Mouse (Mus musculus) embryonic facial prominence, embryonic 14.5 days (tissue): Measurements from ENCODE around the gene Mlxip. TPM values are rescaled to one million over a fixed set of nuclear protein-coding genes. Genes with fewer than 3 reads are reported as not detected.

Experiments
- ATAC-seq: fragments of 200-750 bp; cut with Nextera tagmentation; 2 replicates; pipeline ENCODE4 v1.8.0; 2017; ENCODE audit warnings: low read depth, moderate number of reproducible peaks, moderate TSS enrichment
- DNase-seq: peaks from one replicate; pipeline ENCODE4 v3.0.0-alpha.2; 2015; ENCODE audit warnings: low spot score
- H3K27ac ChIP-seq: fragments of 300-500 bp; sonication (generic); replicated peaks from 2 replicates; pipeline ENCODE4 v1.5.1; 2014; ENCODE audit warnings: low read depth, mild to moderate bottlenecking, low read length, moderate library complexity
- H3K27me3 ChIP-seq: fragments of 300-500 bp; sonication (generic); replicated peaks from 2 replicates; pipeline ENCODE4 v1.6.1; 2014; ENCODE audit warnings: low read length; ENCODE audit not compliant: control insufficient read depth, insufficient read depth
- H3K36me3 ChIP-seq: fragments of 300-500 bp; sonication (generic); 2 replicates; pipeline ENCODE4 v1.6.1; 2014; ENCODE audit warnings: low read length, mixed read lengths; ENCODE audit not compliant: control insufficient read depth, insufficient read depth
- H3K4me1 ChIP-seq: fragments of 300-500 bp; sonication (generic); 2 replicates; pipeline ENCODE4 v1.6.1; 2014; ENCODE audit warnings: antibody characterized with exemption, low read length; ENCODE audit not compliant: control insufficient read depth, insufficient read depth
- H3K4me2 ChIP-seq: fragments of 300-500 bp; sonication (generic); 2 replicates; pipeline ENCODE4 v1.6.1; 2014; ENCODE audit warnings: low read depth, mild to moderate bottlenecking, low read length, moderate library complexity, mixed read lengths
- H3K4me3 ChIP-seq: fragments of 300-500 bp; sonication (generic); 2 replicates; pipeline ENCODE4 v1.5.1; 2014; ENCODE audit warnings: low read depth, mild to moderate bottlenecking, low read length
- H3K9ac ChIP-seq: fragments of 300-500 bp; sonication (generic); 2 replicates; pipeline ENCODE4 v1.6.1; 2014; ENCODE audit warnings: low read depth, mild to moderate bottlenecking, low read length, moderate library complexity, mixed read lengths
- H3K9me3 ChIP-seq: fragments of 300-500 bp; sonication (generic); 2 replicates; pipeline ENCODE4 v1.6.1; 2016; ENCODE audit warnings: low read length; ENCODE audit not compliant: control insufficient read depth
- WGBS: fragments of 180-500 bp; shearing (Covaris S2); extraction: QIAGEN DNeasy Blood & Tissue Kit; methylation state at CpG from one replicate; pipeline ENCODE4 v1.1.7; 2014; 5-methylcytosine and 5-hydroxymethylcytosine counted together
- polyA plus RNA-seq: library from polyadenylated mRNA; unstranded; fragments of >200 nt; fragmentation: Nextera tagmentation; extraction: Ambion mirVana; gene quantifications from 2 replicates; pipeline ENCODE4 v1.2.1, GENCODE M21; 2014

The Mlxip gene
- polyA plus RNA-seq, 1 experiment from 2014 or later = 17.7 TPM

DNA sequence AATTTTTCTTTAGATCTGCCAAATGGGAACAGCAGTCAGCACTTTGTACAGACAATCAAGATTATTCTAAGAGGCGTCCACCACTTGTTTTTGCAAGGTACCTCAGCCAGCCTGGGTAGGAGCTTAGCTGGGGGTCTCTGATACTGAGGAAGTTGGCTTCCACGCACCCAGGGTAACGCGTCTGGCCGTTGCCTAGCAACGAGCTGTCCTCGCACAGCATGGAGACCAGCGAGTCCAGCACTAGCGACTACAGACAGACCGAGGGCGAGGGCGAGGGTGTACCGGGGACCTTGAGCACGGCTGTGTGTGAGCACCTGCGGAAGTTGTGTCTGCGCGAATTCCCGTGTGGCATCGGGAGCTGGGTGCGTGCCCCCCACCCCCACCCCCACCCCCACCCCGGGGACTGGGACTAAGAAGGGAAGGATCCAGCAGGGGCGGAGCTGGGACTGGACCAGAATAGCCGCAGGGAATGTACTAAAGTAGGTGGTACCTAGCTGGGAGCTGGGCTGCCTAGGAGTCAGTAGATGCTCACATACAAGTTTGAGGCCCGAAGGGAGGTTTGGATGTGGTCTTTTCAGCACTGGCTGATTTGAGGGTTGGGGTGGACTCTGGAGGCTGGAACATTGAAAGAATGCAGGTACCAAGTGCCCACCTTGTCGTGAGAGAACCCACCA, 94.7 kb downstream of the Mlxip start, which contains the start of the genes Lrrc43 and Il31:
Gene Lrrc43, plus strand, starts transcription at position 194 of the 674 bp plus-strand sequence.
Gene Il31, minus strand, starts transcription at position 378 of the 674 bp plus-strand sequence.
- no peak within 1 kb of the TSS for H3K27ac ChIP-seq
- H3K4me3 ChIP-seq = no peak within 1 kb of the TSS
- ATAC-seq (0 out of 2 replicates have a peak, but pooled peaks have one; percentile 55), DNase-seq (peak; percentile 67)
- no peaks in the 10 kb centered on the region for H3K36me3 ChIP-seq
- H3K9me3 ChIP-seq = no peaks in the 10 kb centered on the region
- H3K27me3 ChIP-seq = no peaks in the 10 kb centered on the region
- H3K4me2 ChIP-seq = peak within 1 kb of the TSS; percentile 47
- no peaks in the 10 kb centered on the region; the same call in 1 of the 2 replicates for H3K4me1 ChIP-seq
- no peak within 1 kb of the TSS for H3K9ac ChIP-seq
- WGBS = 10% methylated on average over 25 of the region's 25 CpGs

DNA sequence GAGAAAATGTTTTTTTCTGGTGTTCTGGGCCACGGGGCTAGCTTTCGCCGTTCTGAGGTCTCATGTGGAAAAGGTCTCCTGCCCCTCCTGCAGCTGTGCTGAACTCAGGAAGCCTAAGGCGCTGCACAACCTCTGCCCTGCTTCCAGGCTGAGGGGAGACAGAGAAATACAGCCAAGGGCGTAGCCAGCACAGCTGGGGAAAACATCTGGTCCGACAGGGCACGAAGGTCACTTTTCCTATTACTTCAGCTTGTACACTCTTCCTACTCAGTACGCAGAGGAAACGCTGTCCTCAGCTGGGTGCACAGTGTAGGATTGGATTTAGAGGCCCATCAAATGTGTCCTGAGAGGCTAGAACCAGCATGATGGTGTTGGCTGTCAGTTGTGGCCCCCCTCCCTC, 95.3 kb downstream of the Mlxip start:
- DNase-seq (no peak), ATAC-seq (no peak)
- Histone ChIP-seq H3K36me3 (no peaks in the 10 kb centered on the region), H3K4me3 (no peak overlapping the region), H3K27me3 (no peaks in the 10 kb centered on the region), H3K27ac (no peak overlapping the region), H3K9me3 (no peaks in the 10 kb centered on the region), H3K9ac (no peak overlapping the region), H3K4me1 (no peaks in the 10 kb centered on the region; the same call in 1 of the 2 replicates), H3K4me2 (no peak overlapping the region)
- WGBS = 41% methylated on average over 9 of the region's 9 CpGs

DNA sequence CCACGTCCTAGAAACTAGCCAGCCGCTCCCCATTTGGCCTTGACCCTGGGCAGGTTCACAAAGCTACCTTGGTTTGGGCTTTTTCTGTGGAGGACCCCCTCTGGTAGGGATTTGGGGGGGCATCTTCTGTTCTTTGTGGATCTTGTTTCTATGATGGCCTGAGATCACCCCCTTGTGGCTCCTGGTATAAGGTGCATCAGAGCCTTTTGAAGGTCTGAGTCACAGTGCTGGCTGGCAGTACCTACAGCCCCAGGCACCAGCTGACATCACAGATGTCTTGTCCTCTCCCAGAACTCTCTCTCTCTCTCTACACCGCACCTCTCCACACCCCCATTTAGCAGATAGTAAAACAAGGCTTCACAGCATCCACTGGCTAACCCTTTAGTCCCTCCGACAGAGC, 105.1 kb downstream of the Mlxip start:
- no peak for ATAC-seq
- H3K4me1 ChIP-seq = peaks cover 7% of the 10 kb centered on the region
- H3K27me3 ChIP-seq = no peaks in the 10 kb centered on the region
- 49% methylated on average over 4 of the region's 4 CpGs for WGBS
- no peaks in the 10 kb centered on the region for H3K36me3 ChIP-seq
- H3K9me3 ChIP-seq = no peaks in the 10 kb centered on the region
- H3K4me3 ChIP-seq = no peak overlapping the region
- no peak overlapping the region for H3K4me2 ChIP-seq
- no peak overlapping the region for H3K27ac ChIP-seq
- peak; percentile 17 for DNase-seq
- H3K9ac ChIP-seq = no peak overlapping the region

DNA sequence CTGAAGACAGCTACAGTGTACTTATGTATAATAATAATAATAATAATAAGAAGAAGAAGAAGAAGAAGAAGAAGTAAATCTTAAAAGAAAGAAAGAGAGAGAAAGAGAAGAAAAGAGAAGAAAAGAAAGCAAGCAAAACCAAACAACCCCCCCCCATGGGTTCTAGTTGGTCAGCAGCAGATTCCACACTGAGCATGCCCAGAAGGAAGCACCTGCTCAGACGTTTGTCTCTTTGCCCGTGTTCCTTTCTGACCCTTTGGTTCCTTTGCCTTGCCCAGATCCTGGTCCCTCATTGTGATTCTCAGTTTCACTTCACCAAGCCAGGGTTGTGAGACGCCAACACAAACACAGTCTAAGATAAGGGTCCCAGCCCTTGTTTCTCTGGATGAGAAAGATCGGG, 107.4 kb downstream of the Mlxip start:
- DNase-seq (no peak), ATAC-seq (no peak)
- Histone ChIP-seq H3K27me3 (0 out of 2 replicates have a peak, but pooled peaks cover 4% of the 10 kb centered on the region), H3K36me3 (no peaks in the 10 kb centered on the region), H3K9ac (no peak overlapping the region), H3K4me1 (peaks cover 7% of the 10 kb centered on the region), H3K4me3 (no peak overlapping the region), H3K9me3 (no peaks in the 10 kb centered on the region), H3K27ac (no peak overlapping the region), H3K4me2 (no peak overlapping the region)
- 72% methylated on average over 4 of the region's 4 CpGs for WGBS

Other genes starting within 250 kb of the Mlxip start
- 49.5 and 58.1 TPM in 2 replicates for gene Psmd9, start 225.4 kb upstream of the Mlxip start, polyA plus RNA-seq
- gene Hpd, start 212.1 kb upstream of the Mlxip start, polyA plus RNA-seq = not detected in 2 replicates
- gene Wdr66, start 142.7 kb upstream of the Mlxip start, polyA plus RNA-seq = 2.5 and 3.2 TPM in 2 replicates
- gene Bcl7a, start 51.0 kb upstream of the Mlxip start, polyA plus RNA-seq = 19.1 and 19.7 TPM in 2 replicates
- gene Lrrc43, start 94.5 kb downstream of the Mlxip start, polyA plus RNA-seq = 0.20 and 0.61 TPM in 2 replicates
- not detected in 2 replicates for gene Il31, start 94.7 kb downstream of the Mlxip start, polyA plus RNA-seq
- gene B3gnt4, start 115.7 kb downstream of the Mlxip start, polyA plus RNA-seq = 0.45 and 0.86 TPM in 2 replicates
- gene Diablo, start 129.4 kb downstream of the Mlxip start, polyA plus RNA-seq = 106 and 118 TPM in 2 replicates
- 4.5 and 6.0 TPM in 2 replicates for gene Gm49027, start 130.7 kb downstream of the Mlxip start, polyA plus RNA-seq
- 23.8 and 30.2 TPM in 2 replicates for gene Vps33a, start 178.2 kb downstream of the Mlxip start, polyA plus RNA-seq